Mouse (Mus musculus): ENCODE measurements around the gene Map10.

- TF ChIP-seq CTCF (IDR thresholded peaks at IDR 0.05; ENCODE audit: low read depth) (no peak), EP300 (optimal IDR thresholded peaks at IDR 0.05) (no peak)
These were observed 34.8 kb downstream of the Map10 start for GRCm38 (mm10) chr8:125704434-125704833.
